Comparison of ENCODE assay signal across 27 mouse cellular contexts in the genomic region with DNA sequence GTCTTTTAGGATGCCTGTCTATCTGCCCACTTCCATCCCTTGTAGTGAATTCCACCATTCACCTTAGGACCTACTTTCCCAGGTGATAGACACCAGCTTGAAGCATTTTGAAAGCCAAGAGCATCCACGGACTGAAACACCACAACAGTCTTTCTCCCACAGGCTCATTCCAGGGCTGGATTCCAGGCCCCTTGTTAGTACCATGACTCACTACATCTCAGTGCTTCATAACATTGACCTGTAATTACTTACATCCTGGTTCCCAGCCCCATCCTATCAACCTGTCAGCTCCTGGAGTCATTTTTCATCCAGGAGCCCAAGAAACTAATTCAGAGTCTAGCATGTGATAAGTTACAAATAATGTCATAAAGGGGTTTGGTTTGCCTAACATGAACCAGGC.
DNase-seq lines count a peak whose midpoint lies in the region; ATAC-seq and TF ChIP-seq lines count a peak whose summit lies in the region.
"Had no signal": no experiment of that assay in that cellular context is flagged by ENCODE, and none has a peak within 500 bp of the region (broad histone marks: within the 10 kb centered on the region; RNA-seq: fewer than 3 reads in every experiment).

No protein-coding gene starts in this region.

- H3K4me1 ChIP-seq in embryonic fibroblast, embryonic 13.5 days (ENCODE audit: control insufficient read depth, insufficient read depth, low read length) = peaks cover 12% of the 10 kb centered on the region
- no peaks in the 10 kb centered on the region for H3K4me1 ChIP-seq in midbrain, embryonic 11.5 days (ENCODE audit: control insufficient read depth, insufficient read depth, low read length)
- H3K4me1 ChIP-seq: embryonic facial prominence, embryonic 10.5 days; hindbrain, embryonic 10.5 days; hindbrain, embryonic 13.5 days had no signal

- no peak overlapping the region for H3K9ac ChIP-seq in midbrain, embryonic 11.5 days (ENCODE audit: low read length)
- H3K9ac ChIP-seq: embryonic facial prominence, embryonic 13.5 days; forebrain, postnatal 0 days; hindbrain, embryonic 13.5 days had no signal

- peak overlapping the region; percentile 44; the same call in 1 of the 2 replicates for H3K27ac ChIP-seq in embryonic fibroblast, embryonic 13.5 days (ENCODE audit: insufficient read depth, low read length)
- H3K27ac ChIP-seq in midbrain, embryonic 11.5 days (ENCODE audit: low read depth, low read length) = no peak overlapping the region
- H3K27ac ChIP-seq: embryonic facial prominence, embryonic 10.5 days; embryonic facial prominence, embryonic 13.5 days; hindbrain, embryonic 10.5 days; hindbrain, embryonic 13.5 days had no signal

- H3K9me3 ChIP-seq in midbrain, embryonic 11.5 days (ENCODE audit: control insufficient read depth, low read length) = no peaks in the 10 kb centered on the region
- H3K9me3 ChIP-seq: embryonic facial prominence, embryonic 10.5 days; embryonic facial prominence, embryonic 13.5 days; hindbrain, embryonic 10.5 days; hindbrain, embryonic 13.5 days had no signal

- no peak for TF ChIP-seq CTCF in embryonic fibroblast, embryonic 13.5 days (IDR thresholded peaks at IDR 0.05; ENCODE audit: borderline replicate concordance, insufficient read depth, low read length)

- H3K36me3 ChIP-seq in midbrain, embryonic 11.5 days (ENCODE audit: control insufficient read depth, insufficient read depth, low read length) = no peaks in the 10 kb centered on the region
- H3K36me3 ChIP-seq: embryonic facial prominence, embryonic 10.5 days; embryonic facial prominence, embryonic 13.5 days; hindbrain, embryonic 10.5 days; hindbrain, embryonic 13.5 days had no signal

- WGBS in midbrain, embryonic 11.5 days = 73% methylated on average over 1 of the region's 1 CpGs

- no peak overlapping the region for H3K4me2 ChIP-seq in midbrain, embryonic 11.5 days
- H3K4me2 ChIP-seq: embryonic facial prominence, embryonic 13.5 days; heart, embryonic 11.5 days; hindbrain, embryonic 13.5 days had no signal

- peak; percentile 97 for DNase-seq in 3T3-L1 (ENCODE audit: low read depth, low spot score)
- peak; percentile 43 for DNase-seq in Muller cell, postnatal 12 days (ENCODE audit: inconsistent ontology term)
- DNase-seq in frontal cortex, postnatal 10 days (ENCODE audit: low spot score in 2 of 2) = no peak
- no peak for DNase-seq in embryo, embryonic 10 days (ENCODE audit: low spot score)
- DNase-seq in midbrain, embryonic 11.5 days (ENCODE audit: low spot score, missing footprints) = no peak
- DNase-seq: adrenal gland, adult 2 months; adrenal gland, postnatal 14 days; B cell, adult 2 months; cerebellum, adult 11 months; cerebellum, adult 2 months; cerebellum, adult 9-11 months; cerebellum, postnatal 25 days; embryo, embryonic 11 days; forebrain, postnatal 0 days; gastrocnemius, postnatal 10 days; gastrocnemius, postnatal 36 days; kidney, adult 18-20 months had no signal

- ATAC-seq in midbrain, embryonic 11.5 days (ENCODE audit: low FRiP score) = no peak
- ATAC-seq: CD4-positive, CD25-positive, alpha-beta regulatory T cell, adult 4 months; forebrain, embryonic 14.5 days; forebrain, postnatal 0 days; hindbrain, embryonic 16.5 days; intestine, embryonic 16.5 days had no signal

- H3K27me3 ChIP-seq in midbrain, embryonic 11.5 days (ENCODE audit: control insufficient read depth, insufficient read depth, low read length) = no peaks in the 10 kb centered on the region
- H3K27me3 ChIP-seq: embryonic facial prominence, embryonic 13.5 days; hindbrain, embryonic 13.5 days had no signal

- no peak overlapping the region for H3K4me3 ChIP-seq in embryonic fibroblast, embryonic 13.5 days (ENCODE audit: insufficient read depth, low read length)
- no peak overlapping the region for H3K4me3 ChIP-seq in midbrain, embryonic 11.5 days (ENCODE audit: low read depth, low read length)
- H3K4me3 ChIP-seq: embryonic facial prominence, embryonic 10.5 days; embryonic facial prominence, embryonic 13.5 days; hindbrain, embryonic 10.5 days; hindbrain, embryonic 13.5 days had no signal

- no peak for TF ChIP-seq POLR2A in embryonic fibroblast, embryonic 13.5 days (IDR thresholded peaks at IDR 0.05; ENCODE audit: low read depth, low read length)

Comparison
In these comparisons a context has a peak if more than half of its experiments do, and no peak if none do; other contexts are left out.
1. DNase-seq: peak in 3T3-L1 (single experiment) and Muller cell, postnatal 12 days (single experiment); none in frontal cortex, postnatal 10 days (0 of 2), embryo, embryonic 10 days (single experiment) and midbrain, embryonic 11.5 days (single experiment).